Mouse (Mus musculus): ENCODE measurements around the gene Gm21985. TPM values are rescaled to one million over a fixed set of nuclear protein-coding genes. Genes with fewer than 3 reads are reported as not detected.
A peak's percentile ranks its signal among the peaks of the same experiment; 100 is the strongest.

Gene Gm21985
- polyA plus RNA-seq, 1 experiment from 2014 or later: not detected

DNA sequence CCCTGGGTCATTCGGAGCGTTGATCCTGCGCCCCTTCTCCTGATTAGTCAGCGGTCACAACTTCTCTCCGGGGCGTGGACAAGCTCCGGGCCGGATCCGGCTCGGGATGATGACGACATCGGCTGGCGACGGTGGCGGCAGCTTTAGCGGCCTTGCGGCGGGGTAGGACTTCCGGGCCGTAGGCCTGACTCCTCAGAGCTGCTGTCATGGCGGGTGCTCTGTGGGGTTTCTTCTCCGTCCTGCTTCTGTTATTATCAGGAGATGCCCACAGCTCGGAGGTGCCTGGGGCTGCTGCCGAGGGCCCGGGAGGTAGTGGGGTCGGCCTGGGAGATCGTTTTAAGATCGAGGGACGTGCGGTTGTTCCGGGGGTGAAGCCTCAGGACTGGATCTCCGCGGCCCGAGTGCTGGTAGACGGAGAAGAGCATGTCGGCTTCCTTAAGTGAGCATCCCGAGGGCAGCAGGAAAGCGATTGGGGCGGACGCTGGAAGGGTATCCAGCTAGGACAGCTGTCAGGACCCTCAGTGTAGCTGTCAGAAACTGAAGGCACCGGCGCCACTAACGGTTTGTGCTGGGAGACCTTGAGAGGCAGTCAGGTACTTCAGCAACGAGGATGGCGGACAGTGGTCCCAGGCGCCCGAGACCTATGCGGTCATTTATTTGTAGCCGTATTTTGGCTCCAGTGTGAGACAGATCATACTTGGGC, 188.9 kb downstream of the Gm21985 start, which contains the start of gene Emc7:
Gene Emc7 (plus strand): TSS at position 136 of the 703 bp plus-strand sequence.
- H3K4me1 ChIP-seq: peaks cover 26% of the 10 kb centered on the region
- H3K27me3 ChIP-seq (replicated peaks): no peaks in the 10 kb centered on the region
- 0 out of 2 replicates have a peak, but pooled peaks cover 2% of the 10 kb centered on the region for H3K36me3 ChIP-seq
- WGBS: under 1% methylated on average over 49 of the region's 49 CpGs
- peak within 1 kb of the TSS; percentile 70 for H3K9ac ChIP-seq (replicated peaks)
- peak within 1 kb of the TSS; percentile 88 for H3K27ac ChIP-seq (replicated peaks)
- ATAC-seq (ENCODE audit: low FRiP score): peak; percentile 99
- peak within 1 kb of the TSS; percentile 89 for H3K4me3 ChIP-seq (replicated peaks)
- H3K4me2 ChIP-seq: peak within 1 kb of the TSS; percentile 80
- H3K9me3 ChIP-seq (replicated peaks): no peaks in the 10 kb centered on the region

Other genes with a start within 250 kb of the Gm21985 start
- not detected in 2 replicates for gene Olfr1311, start 241.9 kb upstream of the Gm21985 start, polyA plus RNA-seq (2015; fragmentation: Nextera tagmentation; extraction: Ambion mirVana)
- gene Olfr1312, start 216.1 kb upstream of the Gm21985 start, polyA plus RNA-seq (2015; fragmentation: Nextera tagmentation; extraction: Ambion mirVana): not detected in 2 replicates
- gene Olfr1313, start 188.5 kb upstream of the Gm21985 start, polyA plus RNA-seq (2015; fragmentation: Nextera tagmentation; extraction: Ambion mirVana): not detected in 2 replicates
- not detected in 2 replicates for gene Olfr1314, start 169.5 kb upstream of the Gm21985 start, polyA plus RNA-seq (2015; fragmentation: Nextera tagmentation; extraction: Ambion mirVana)
- not detected in 2 replicates for gene Olfr1315-ps1, start 150.9 kb upstream of the Gm21985 start, polyA plus RNA-seq (2015; fragmentation: Nextera tagmentation; extraction: Ambion mirVana)
- not detected in 2 replicates for gene Olfr1316, start 131.3 kb upstream of the Gm21985 start, polyA plus RNA-seq (2015; fragmentation: Nextera tagmentation; extraction: Ambion mirVana)
- not detected in 2 replicates for gene Olfr1317, start 126.0 kb upstream of the Gm21985 start, polyA plus RNA-seq (2015; fragmentation: Nextera tagmentation; extraction: Ambion mirVana)
- gene Olfr1318, start 112.1 kb upstream of the Gm21985 start, polyA plus RNA-seq (2015; fragmentation: Nextera tagmentation; extraction: Ambion mirVana): not detected in 2 replicates
- 26.7 and 27.8 TPM in 2 replicates for gene Lpcat4, start 26.8 kb upstream of the Gm21985 start, polyA plus RNA-seq (2015; fragmentation: Nextera tagmentation; extraction: Ambion mirVana)
- gene Nutm1, start 7.0 kb upstream of the Gm21985 start, polyA plus RNA-seq (2015; fragmentation: Nextera tagmentation; extraction: Ambion mirVana): not detected in 2 replicates
- 205 and 216 TPM in 2 replicates for gene Nop10, start 4.4 kb upstream of the Gm21985 start, polyA plus RNA-seq (2015; fragmentation: Nextera tagmentation; extraction: Ambion mirVana)
- 15.1 and 15.2 TPM in 2 replicates for gene Slc12a6, start 489 bp upstream of the Gm21985 start, polyA plus RNA-seq (2015; fragmentation: Nextera tagmentation; extraction: Ambion mirVana)
- 206 and 239 TPM in 2 replicates for gene Emc4, start 101.7 kb downstream of the Gm21985 start, polyA plus RNA-seq (2015; fragmentation: Nextera tagmentation; extraction: Ambion mirVana)
- gene Katnbl1, start 112.9 kb downstream of the Gm21985 start, polyA plus RNA-seq (2015; fragmentation: Nextera tagmentation; extraction: Ambion mirVana): 29.8 and 32.2 TPM in 2 replicates
- 24.5 and 24.6 TPM in 2 replicates for gene Emc7, start 188.7 kb downstream of the Gm21985 start, polyA plus RNA-seq (2015; fragmentation: Nextera tagmentation; extraction: Ambion mirVana)
- 0.90 and 1.2 TPM in 2 replicates for gene Chrm5, start 214.5 kb downstream of the Gm21985 start, polyA plus RNA-seq (2015; fragmentation: Nextera tagmentation; extraction: Ambion mirVana)
- gene Aven, start 226.7 kb downstream of the Gm21985 start, polyA plus RNA-seq (2015; fragmentation: Nextera tagmentation; extraction: Ambion mirVana): 4.1 and 4.2 TPM in 2 replicates